Mouse (Mus musculus) C2C12 (cell line): ENCODE results near the gene Tmem63c. TPM values are rescaled to one million over a fixed set of nuclear protein-coding genes. Genes with fewer than 3 reads are reported as not detected.

Experiments
- H3K27me3 ChIP-seq: one replicate; pipeline ENCODE4 v1.6.1; 2011; ENCODE audit not compliant: control insufficient read depth, insufficient read depth, insufficient read length
- H3K36me3 ChIP-seq: one replicate; pipeline ENCODE4 v1.6.1; 2011; ENCODE audit not compliant: control insufficient read depth, insufficient read depth
- H3K4me3 ChIP-seq: one replicate; pipeline ENCODE4 v1.5.1; 2011; ENCODE audit warnings: mild to moderate bottlenecking, control low read depth; ENCODE audit not compliant: poor library complexity, insufficient read depth, severe bottlenecking
- H3K79me2 ChIP-seq: one replicate; pipeline ENCODE4 v1.6.1; 2011; ENCODE audit not compliant: control insufficient read depth, insufficient read depth
- H3K79me3 ChIP-seq: one replicate; pipeline ENCODE4 v1.6.1; 2011; ENCODE audit warnings: low read depth, control low read depth
- H3ac ChIP-seq: one replicate; pipeline ENCODE3; 2011; ENCODE audit warnings: low read depth; ENCODE audit not compliant: control insufficient read depth, insufficient read length
- CEBPB ChIP-seq: IDR thresholded peaks from one replicate; pipeline ENCODE4 v1.6.1; 2011; ENCODE audit warnings: low read depth, mild to moderate bottlenecking, control low read depth, moderate library complexity
- CTCF ChIP-seq: IDR thresholded peaks from one replicate; pipeline ENCODE4 v1.5.1; 2011; ENCODE audit not compliant: control insufficient read depth, insufficient read depth, insufficient read length
- FOSL1 ChIP-seq: IDR thresholded peaks from one replicate; pipeline ENCODE4 v1.8.0; 2011; ENCODE audit warnings: mild to moderate bottlenecking, low read length; ENCODE audit not compliant: poor library complexity, insufficient read depth, severe bottlenecking
- MAX ChIP-seq: IDR thresholded peaks from one replicate; pipeline ENCODE4 v1.6.1; 2011; ENCODE audit warnings: mild to moderate bottlenecking, control low read depth
- MYOD1 ChIP-seq: IDR thresholded peaks from one replicate; pipeline ENCODE4 v1.6.1; 2011; ENCODE audit warnings: low read depth; ENCODE audit not compliant: control insufficient read depth, insufficient read length
- MYOG ChIP-seq: IDR thresholded peaks from one replicate; pipeline ENCODE4 v1.6.1; 2011; ENCODE audit not compliant: control insufficient read depth, insufficient read length; ENCODE audit errors: extremely low read depth
- USF1 ChIP-seq: IDR thresholded peaks from one replicate; pipeline ENCODE4 v1.6.1; 2011; ENCODE audit warnings: low read depth, mild to moderate bottlenecking, control low read depth, moderate library complexity
- polyA plus RNA-seq: library from polyadenylated mRNA; unstranded; fragments of >200 nt; fragmentation: generic; extraction: Trizol; gene quantifications from one replicate; pipeline ENCODE4 v1.2.1, GENCODE M21; 2012; ENCODE audit warnings: missing spikeins

Tmem63c gene
- polyA plus RNA-seq, 1 experiment, result not detected

DNA sequence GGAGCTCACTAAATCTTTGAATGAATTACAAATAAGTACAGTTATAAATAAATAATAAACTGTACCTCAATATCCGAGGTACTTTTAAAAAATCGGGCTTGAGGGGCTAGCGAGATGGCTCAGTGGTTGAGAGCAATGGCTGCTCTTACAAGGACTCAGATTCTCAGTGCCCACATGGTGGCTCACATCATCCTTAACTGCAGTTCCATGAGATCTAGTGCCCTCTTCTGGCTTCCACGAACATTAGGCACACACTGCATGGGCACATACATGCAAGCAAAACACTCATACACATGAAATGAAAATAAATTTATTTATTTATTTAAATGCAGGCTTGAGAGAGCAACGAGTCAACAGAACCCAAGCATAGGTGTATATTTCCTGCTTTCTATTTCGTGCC lies 25.2 kb upstream of the Tmem63c start:
- Histone ChIP-seq H3K79me3 (no peaks in the 10 kb centered on the region), H3K36me3 (no peaks in the 10 kb centered on the region), H3K79me2 (no peaks in the 10 kb centered on the region), H3ac (no peak overlapping the region), H3K27me3 (peaks cover 22% of the 10 kb centered on the region), H3K4me3 (no peak overlapping the region)
- TF ChIP-seq MAX, result no peak
- no peak for TF ChIP-seq CTCF
- TF ChIP-seq MYOD1, result no peak
- no peak for TF ChIP-seq CEBPB
- TF ChIP-seq MYOG, result no peak
- no peak for TF ChIP-seq FOSL1
- no peak for TF ChIP-seq USF1

DNA sequence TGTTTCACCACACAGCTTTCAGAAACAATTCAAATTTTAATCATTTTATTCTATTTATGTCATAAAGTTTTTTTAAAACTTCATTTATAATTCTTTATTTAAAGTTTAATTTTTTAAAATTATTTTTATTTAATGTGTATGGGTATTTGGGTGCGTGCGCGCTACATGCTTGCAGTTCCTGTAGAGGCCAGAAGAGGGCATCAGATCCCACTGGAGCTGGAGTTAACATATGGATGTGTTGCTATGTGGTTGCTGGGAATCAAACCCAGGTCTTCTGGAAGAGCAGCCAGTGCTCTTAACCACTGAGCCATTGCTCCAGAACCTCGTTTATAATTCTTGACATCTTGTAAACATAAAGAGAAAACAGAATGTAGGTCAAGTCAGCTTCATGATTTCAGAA lies 22.4 kb upstream of the Tmem63c start:
- TF ChIP-seq CTCF (no peak), MYOD1 (no peak), MAX (no peak), MYOG (no peak), CEBPB (no peak), FOSL1 (no peak), USF1 (no peak)
- peaks cover 16% of the 10 kb centered on the region for H3K27me3 ChIP-seq
- H3K4me3 ChIP-seq, result no peak overlapping the region
- no peaks in the 10 kb centered on the region for H3K79me2 ChIP-seq
- no peaks in the 10 kb centered on the region for H3K36me3 ChIP-seq
- no peak overlapping the region for H3ac ChIP-seq
- no peaks in the 10 kb centered on the region for H3K79me3 ChIP-seq

DNA sequence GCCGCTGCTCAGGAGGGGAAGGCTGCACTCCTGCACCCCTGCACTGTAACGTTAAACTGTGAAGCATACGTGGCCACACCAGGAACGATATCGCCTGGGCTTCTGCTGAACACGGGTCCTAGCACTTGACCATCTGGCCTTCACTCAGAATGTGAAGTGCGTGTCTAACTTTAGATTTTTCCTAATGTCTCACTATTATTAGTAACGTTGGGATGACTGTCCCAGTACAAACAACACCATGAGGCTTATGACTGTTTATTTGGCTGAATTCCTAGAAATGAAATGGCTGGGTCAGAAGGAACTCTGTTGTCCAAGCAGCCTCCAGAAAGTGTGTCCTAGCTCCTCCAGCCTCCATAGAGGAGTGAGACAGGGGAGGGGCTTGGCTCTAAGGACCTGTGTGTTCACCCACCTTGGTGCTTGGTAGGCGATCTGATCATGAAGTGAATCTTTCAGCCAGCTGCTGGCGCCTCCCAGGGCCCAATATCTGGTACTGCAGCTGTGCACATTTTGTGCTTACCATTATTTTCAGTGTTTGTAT lies 21.8 kb upstream of the Tmem63c start:
- peaks cover 19% of the 10 kb centered on the region for H3K27me3 ChIP-seq
- no peaks in the 10 kb centered on the region for H3K79me3 ChIP-seq
- no peak overlapping the region for H3K4me3 ChIP-seq
- H3K79me2 ChIP-seq, result no peaks in the 10 kb centered on the region
- H3ac ChIP-seq, result no peak overlapping the region
- no peaks in the 10 kb centered on the region for H3K36me3 ChIP-seq
- TF ChIP-seq MYOD1 (no peak), CEBPB (no peak), MYOG (no peak), CTCF (no peak), USF1 (no peak), FOSL1 (no peak), MAX (no peak)

DNA sequence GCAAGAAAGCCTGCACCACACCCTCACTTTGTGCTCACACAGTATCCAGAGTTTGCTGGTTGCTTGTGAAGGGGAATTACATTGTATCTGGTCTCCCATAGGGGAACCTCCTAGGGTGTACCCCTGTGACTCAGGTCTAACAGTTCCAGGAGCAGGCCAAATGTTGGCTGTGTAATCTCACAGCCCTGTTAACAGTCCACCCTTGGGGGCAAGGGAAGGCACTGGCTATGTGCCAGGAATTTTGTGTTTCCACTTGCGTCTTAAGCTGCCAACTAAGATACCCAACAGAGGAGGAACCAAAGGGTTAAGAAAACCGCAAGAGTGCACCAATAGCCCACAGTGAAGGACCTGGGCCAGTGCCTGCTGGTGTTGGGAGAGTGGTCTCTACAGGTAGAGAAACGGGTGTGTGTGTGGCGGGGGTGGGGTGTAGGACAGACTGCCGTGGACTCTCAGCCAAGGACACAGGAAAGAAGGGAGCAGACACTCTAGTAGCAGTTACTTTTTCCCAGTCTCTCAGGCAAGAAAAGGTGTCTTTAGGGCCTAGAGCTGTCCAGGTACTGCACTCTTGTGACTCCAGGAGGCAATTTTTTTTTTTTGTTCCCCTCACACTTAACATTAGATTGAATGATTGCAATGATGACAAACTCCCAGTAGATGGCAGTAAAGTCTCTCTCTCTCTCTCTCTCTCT lies 20.8 kb upstream of the Tmem63c start:
- no peaks in the 10 kb centered on the region for H3K79me3 ChIP-seq
- TF ChIP-seq MYOG (no peak), FOSL1 (no peak), MYOD1 (no peak), MAX (no peak), CEBPB (no peak), USF1 (no peak), CTCF (no peak)
- no peak overlapping the region for H3K4me3 ChIP-seq

DNA sequence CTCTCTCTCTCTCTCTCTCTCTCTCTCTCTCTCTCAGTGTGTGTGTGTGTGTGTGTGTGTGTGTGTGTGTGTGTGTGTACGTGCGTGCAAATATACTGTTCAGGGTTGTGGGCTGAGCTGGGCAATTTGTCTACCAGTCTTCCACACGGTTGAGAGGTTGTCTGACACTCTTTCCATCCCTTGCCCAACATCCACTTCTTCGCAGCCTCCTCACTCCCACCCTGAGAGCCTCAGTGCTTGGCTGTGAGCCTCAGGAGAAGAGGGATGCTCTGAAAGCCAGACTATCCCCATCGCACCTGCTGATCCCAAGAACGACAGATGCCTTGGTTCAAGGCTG lies 20.3 kb upstream of the Tmem63c start:
- no peak for TF ChIP-seq USF1
- TF ChIP-seq FOSL1, result no peak
- no peak for TF ChIP-seq MAX
- no peak for TF ChIP-seq CTCF
- no peak for TF ChIP-seq MYOD1
- no peak for TF ChIP-seq MYOG
- no peak for TF ChIP-seq CEBPB
- Histone ChIP-seq H3K79me3 (no peaks in the 10 kb centered on the region), H3K36me3 (no peaks in the 10 kb centered on the region), H3K4me3 (no peak overlapping the region), H3K79me2 (no peaks in the 10 kb centered on the region), H3ac (no peak overlapping the region), H3K27me3 (peaks cover 28% of the 10 kb centered on the region)

More for the DNA sequence above, 20.8 kb upstream of the Tmem63c start:
- peaks cover 23% of the 10 kb centered on the region for H3K27me3 ChIP-seq
- H3K36me3 ChIP-seq, result no peaks in the 10 kb centered on the region
- no peak overlapping the region for H3ac ChIP-seq
- H3K79me2 ChIP-seq, result no peaks in the 10 kb centered on the region

DNA sequence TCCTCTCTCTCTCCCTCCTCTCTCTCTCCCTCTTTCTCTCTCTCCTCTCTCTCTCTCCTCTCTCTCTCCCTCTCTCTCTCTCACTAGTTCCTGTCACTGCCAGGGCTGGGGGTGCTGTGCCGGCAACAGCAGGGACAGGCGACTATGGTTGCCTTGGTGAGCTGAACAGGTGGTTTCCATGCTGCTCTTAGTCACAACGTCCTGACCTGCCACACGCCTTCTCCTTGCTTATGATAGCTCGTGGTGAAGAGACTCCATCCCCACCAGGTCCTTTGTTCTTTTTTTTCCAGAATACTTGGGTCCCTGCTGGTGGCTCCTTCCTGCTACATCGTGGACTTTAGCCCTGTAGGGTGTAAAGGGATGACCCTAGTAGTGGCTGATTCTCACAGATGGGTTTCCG lies 18.9 kb upstream of the Tmem63c start:
- Histone ChIP-seq H3K79me2 (no peaks in the 10 kb centered on the region), H3K36me3 (no peaks in the 10 kb centered on the region), H3K4me3 (no peak overlapping the region), H3K27me3 (peaks cover 42% of the 10 kb centered on the region), H3K79me3 (no peaks in the 10 kb centered on the region), H3ac (no peak overlapping the region)
- no peak for TF ChIP-seq MAX
- no peak for TF ChIP-seq MYOD1
- TF ChIP-seq MYOG, result no peak
- TF ChIP-seq CEBPB, result no peak
- no peak for TF ChIP-seq CTCF
- TF ChIP-seq FOSL1, result no peak
- TF ChIP-seq USF1, result no peak
